Mouse (Mus musculus) cerebellum, adult 2 months (tissue): Measurements from ENCODE around the gene Dock2.

ENCODE experiments used
- CTCF ChIP-seq: fragments of 200-500 bp; IDR thresholded peaks from 2 replicates; pipeline ENCODE4 v1.5.1; 2011; ENCODE audit warnings: low read depth, mild to moderate bottlenecking, control low read depth, low read length, moderate library complexity, borderline replicate concordance; ENCODE audit not compliant: insufficient read depth
- POLR2A ChIP-seq: fragments of 200-500 bp; IDR thresholded peaks from 2 replicates; pipeline ENCODE4 v1.6.1; 2011; ENCODE audit warnings: low read length, control low read depth, borderline replicate concordance; ENCODE audit not compliant: insufficient read depth

DNA sequence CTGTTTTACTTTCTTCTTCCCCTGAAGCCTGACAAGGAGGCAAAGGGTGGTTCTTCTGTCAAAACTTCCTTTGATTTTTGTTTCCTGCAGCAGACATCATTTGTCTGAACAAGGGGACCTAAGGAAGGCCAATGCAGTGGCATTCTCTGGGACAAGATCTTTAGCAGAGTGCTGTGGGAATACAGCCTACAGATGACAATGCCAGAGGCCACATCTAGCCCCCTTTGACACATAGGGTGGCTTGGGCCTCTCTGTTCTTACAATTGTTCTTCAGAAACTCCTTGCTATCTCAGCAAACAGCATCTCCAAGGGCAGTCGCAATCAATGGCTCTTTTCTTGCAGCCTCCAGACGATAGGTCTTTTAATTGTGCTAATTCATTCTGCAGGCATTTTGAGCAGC, 493.0 kb downstream of the Dock2 start:
- TF ChIP-seq POLR2A (no peak), CTCF (no peak)
